Mouse (Mus musculus): ENCODE data around the gene Ctr9. TPM values are rescaled to one million over a fixed set of nuclear protein-coding genes. Genes with fewer than 3 reads are reported as not detected.

Gene Ctr9
- 11.1 and 17.5 TPM in 2 replicates for polyA plus RNA-seq (2012)

DNA sequence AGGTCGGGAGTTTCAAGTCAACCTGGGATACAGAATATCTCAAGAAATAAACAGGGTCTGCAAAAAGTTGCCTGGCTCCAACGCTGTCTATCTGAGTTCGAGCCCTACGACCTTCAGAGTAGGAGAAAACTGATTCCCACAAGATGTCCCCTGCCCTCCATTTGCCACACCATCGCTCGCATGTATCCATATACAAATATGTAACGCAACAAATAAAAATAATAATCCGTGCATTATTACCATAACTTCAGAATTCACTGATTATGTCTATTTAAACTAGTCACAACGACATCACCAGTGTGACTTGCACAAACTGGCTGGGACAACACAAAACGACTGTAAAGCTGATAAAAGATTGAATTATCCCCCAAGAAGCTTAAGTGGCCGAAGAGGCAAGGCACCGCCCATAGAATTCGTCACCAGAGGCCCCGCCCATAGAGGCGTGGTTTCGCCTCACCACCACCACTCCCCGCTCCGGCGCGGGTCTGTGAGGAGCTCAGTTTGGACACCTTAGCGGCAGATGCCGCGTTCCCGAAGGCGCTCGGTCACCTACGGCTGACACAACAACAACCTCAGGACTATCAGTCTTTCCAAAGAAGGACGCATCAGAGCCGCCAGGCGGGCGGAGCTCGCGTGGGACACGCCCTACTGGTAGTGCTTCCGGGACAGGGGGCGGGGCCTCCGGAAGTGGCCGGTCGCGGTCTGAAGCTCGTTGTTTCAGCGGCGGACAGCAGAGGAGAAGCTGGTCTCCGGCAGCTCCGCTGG, at the start of gene Ctr9:
Ctr9 (plus strand) TSS at position 671 of the 765 bp plus-strand sequence.

DNA sequence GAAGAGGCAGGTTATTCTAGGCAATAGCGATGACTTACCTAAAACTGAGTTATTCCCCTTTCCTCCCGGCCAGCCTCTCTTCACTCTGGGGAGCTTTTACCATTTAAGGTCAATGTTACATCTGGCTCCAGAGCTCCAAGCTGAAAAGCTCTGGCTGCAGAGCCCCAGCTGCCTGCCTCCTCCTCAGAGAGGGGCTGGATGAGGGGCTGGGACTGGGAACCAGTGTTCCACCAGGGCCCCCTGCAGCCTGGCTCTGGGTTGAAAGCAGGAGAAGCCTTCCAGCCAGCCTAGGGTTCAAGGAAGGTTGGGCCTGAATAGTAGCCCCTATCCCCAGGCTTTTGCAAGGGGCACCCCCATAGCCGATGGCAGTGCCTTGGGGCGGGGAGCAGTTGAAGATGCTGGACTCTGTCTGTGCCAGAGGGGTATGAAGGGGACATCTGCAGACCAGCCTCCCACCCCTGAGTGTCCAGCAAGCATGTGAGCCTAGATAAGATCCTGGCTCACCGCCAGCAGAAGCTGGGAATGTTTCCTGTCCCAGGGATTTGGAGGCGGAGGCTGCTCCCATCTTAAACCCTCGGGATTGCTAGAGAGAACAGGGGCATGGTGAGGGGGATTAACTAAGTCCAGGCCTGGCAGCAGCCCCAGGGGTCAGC, 46.6 kb upstream of the Ctr9 start, which contains the start of gene Mrvi1:
Mrvi1 (minus strand) TSS at position 409 of the 653 bp plus-strand sequence.

DNA sequence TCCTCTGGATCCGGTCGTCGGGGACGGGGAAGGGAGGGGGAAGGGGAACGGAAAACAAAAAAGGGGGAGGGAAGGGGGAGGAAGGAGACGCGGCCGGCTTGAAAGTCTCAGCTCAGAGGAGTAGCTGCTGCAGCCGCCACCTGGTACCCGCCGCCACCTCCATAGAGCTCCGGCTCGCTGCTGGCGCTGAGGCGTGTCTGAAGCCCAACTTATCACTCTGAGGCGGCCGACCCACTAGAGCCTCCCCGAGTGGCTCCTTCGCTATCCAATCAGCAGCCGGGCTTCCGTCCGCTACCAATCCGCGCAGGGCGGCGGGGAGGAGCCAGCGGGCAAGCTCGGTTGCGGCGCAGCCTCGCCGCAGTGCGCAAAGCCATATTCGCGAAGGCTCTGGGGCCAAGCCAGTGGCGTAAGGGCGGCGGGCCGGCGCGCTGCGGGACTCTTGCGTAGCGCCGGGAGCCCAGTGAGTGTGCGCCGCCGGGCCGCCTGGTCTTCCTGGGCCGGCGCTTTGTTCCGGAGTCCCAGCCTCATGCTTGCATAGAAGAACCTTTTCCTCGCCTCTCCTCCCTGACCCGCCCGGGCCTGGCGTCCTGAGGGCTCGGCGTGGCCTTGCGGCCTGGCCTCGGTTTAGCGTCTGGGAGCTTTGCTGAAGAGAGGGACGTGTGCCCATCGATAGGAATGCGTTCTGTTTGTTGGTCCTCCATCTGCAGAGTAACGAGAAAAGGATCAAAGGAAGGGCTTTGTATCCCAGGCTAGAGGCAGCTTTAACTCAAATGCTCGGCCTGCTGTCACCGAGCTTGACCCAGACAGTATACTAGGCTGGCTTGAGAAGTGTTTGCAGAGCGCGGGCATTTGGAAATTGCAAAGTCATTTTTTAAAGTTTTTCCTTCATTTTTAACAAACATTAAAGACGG, 54.3 kb downstream of the Ctr9 start, which contains the start of gene Eif4g2:
Eif4g2 (minus strand) TSS at position 209 of the 911 bp plus-strand sequence.

Other genes starting within 250 kb of the Ctr9 start
- gene Rnf141, start 184.5 kb upstream of the Ctr9 start, polyA plus RNA-seq (2012), result 1.6 and 2.1 TPM in 2 replicates
- not detected in 2 replicates for gene Lyve1, start 165.7 kb upstream of the Ctr9 start, polyA plus RNA-seq (2012)
- 1.4 and 2.6 TPM in 2 replicates for gene Mrvi1, start 46.5 kb upstream of the Ctr9 start, polyA plus RNA-seq (2012)
- gene Eif4g2, start 54.1 kb downstream of the Ctr9 start, polyA plus RNA-seq (2012), result 1,573 and 1,899 TPM in 2 replicates

All from megakaryocyte-erythroid progenitor cell, adult 5 weeks (primary cell).